20 mouse cellular contexts compared by ENCODE assay signal in genomic region chr13:96672276-96672675, GRCm38 (mm10). TPM values are rescaled to one million over a fixed set of nuclear protein-coding genes. Genes with fewer than 3 reads are reported as not detected.
A peak's percentile ranks its signal among the peaks of the same experiment; 100 is the strongest.
DNase-seq lines count a peak whose midpoint lies in the region; ATAC-seq and TF ChIP-seq lines count a peak whose summit lies in the region.
"Had no signal": no experiment of that assay in that cellular context is flagged by ENCODE, and none has a peak within 500 bp of the region (broad histone marks: within the 10 kb centered on the region; RNA-seq: fewer than 3 reads in every experiment).

No protein-coding gene starts in this region.

- DNase-seq in liver, embryonic 11.5 days (ENCODE audit: low spot score): no peak
- DNase-seq in CD4-positive, CD25-positive, alpha-beta regulatory T cell, adult 2 months (ENCODE audit: low read depth, low spot score): peak; percentile 57
- peak; percentile 16 for DNase-seq in G1E (ENCODE audit: low spot score)
- DNase-seq in embryonic facial prominence, embryonic 10.5 days (ENCODE audit: low spot score): no peak
- DNase-seq in heart, postnatal 14 days: no peak
- DNase-seq: adrenal gland, adult 8-10 months; cerebellum, postnatal 36 days; embryo, embryonic 11 days; gastrocnemius, adult 2 months; kidney, adult 2 months; left cerebral cortex, postnatal 4 days; lung, embryonic 14.5 days had no signal

- WGBS in liver, embryonic 15.5 days (ENCODE audit: insufficient replicate concordance): 22% methylated on average over 6 of the region's 6 CpGs
- WGBS in liver, embryonic 11.5 days: 59% methylated on average over 6 of the region's 6 CpGs
- WGBS in midbrain, embryonic 16.5 days: 79% methylated on average over 6 of the region's 6 CpGs
- 86% methylated on average over 6 of the region's 6 CpGs for WGBS in neural tube, embryonic 15.5 days
- 81% methylated on average over 6 of the region's 6 CpGs for WGBS in embryonic facial prominence, embryonic 10.5 days

- peak overlapping the region; percentile 15 for H3K4me2 ChIP-seq in liver, embryonic 15.5 days
- H3K4me2 ChIP-seq in liver, embryonic 11.5 days: no peak overlapping the region; the same call in 1 of the 2 replicates
- no peak overlapping the region for H3K4me2 ChIP-seq in midbrain, embryonic 16.5 days (ENCODE audit: low read length)
- H3K4me2 ChIP-seq in neural tube, embryonic 15.5 days: no peak overlapping the region
- H3K4me2 ChIP-seq: limb, embryonic 15.5 days; lung, embryonic 14.5 days had no signal

- no peak overlapping the region for H3K9ac ChIP-seq in liver, embryonic 15.5 days
- no peak overlapping the region for H3K9ac ChIP-seq in liver, embryonic 11.5 days (ENCODE audit: low read depth, low read length)
- H3K9ac ChIP-seq in midbrain, embryonic 16.5 days (ENCODE audit: low read depth, low read length): no peak overlapping the region
- H3K9ac ChIP-seq in neural tube, embryonic 15.5 days (replicated peaks): no peak overlapping the region
- H3K9ac ChIP-seq: limb, embryonic 15.5 days; lung, embryonic 14.5 days had no signal

- H3K4me1 ChIP-seq in liver, embryonic 15.5 days (replicated peaks): peaks cover 45% of the 10 kb centered on the region
- H3K4me1 ChIP-seq in liver, embryonic 11.5 days (replicated peaks; ENCODE audit: control insufficient read depth, insufficient read depth, low read length): peaks cover 18% of the 10 kb centered on the region
- H3K4me1 ChIP-seq in G1E (ENCODE audit: insufficient read depth, low read depth, low read length): peaks cover 25% of the 10 kb centered on the region
- peaks cover 28% of the 10 kb centered on the region for H3K4me1 ChIP-seq in midbrain, embryonic 16.5 days (ENCODE audit: control insufficient read depth, insufficient read depth, low read length)
- peaks cover 30% of the 10 kb centered on the region for H3K4me1 ChIP-seq in neural tube, embryonic 15.5 days
- peaks cover 30% of the 10 kb centered on the region for H3K4me1 ChIP-seq in embryonic facial prominence, embryonic 10.5 days

- TF ChIP-seq CTCF in G1E (IDR thresholded peaks at IDR 0.05; ENCODE audit: low read depth, low read length): no peak

- 0 out of 2 replicates have a peak overlapping the region, but pooled peaks have one; percentile 80 for H3K27ac ChIP-seq in liver, embryonic 15.5 days (replicated peaks)
- H3K27ac ChIP-seq in liver, embryonic 11.5 days (ENCODE audit: low read depth, low read length): no peak overlapping the region
- H3K27ac ChIP-seq in midbrain, embryonic 16.5 days (ENCODE audit: low read length): peak overlapping the region; percentile 99; the same call in 1 of the 2 replicates
- no peak overlapping the region for H3K27ac ChIP-seq in neural tube, embryonic 15.5 days (replicated peaks)
- H3K27ac ChIP-seq in embryonic facial prominence, embryonic 10.5 days (replicated peaks): no peak overlapping the region
- H3K27ac ChIP-seq: gastrocnemius, adult 2 months; kidney, postnatal 0 days had no signal

- no peak for ATAC-seq in liver, embryonic 15.5 days (ENCODE audit: insufficient read depth)
- ATAC-seq in liver, embryonic 11.5 days (replicated peaks; ENCODE audit: low FRiP score): no peak
- ATAC-seq in G1E (ENCODE audit: extremely low read depth, insufficient number of reproducible peaks, low FRiP score, poor library complexity, severe bottlenecking): no peak
- no peak for ATAC-seq in midbrain, embryonic 16.5 days
- ATAC-seq in neural tube, embryonic 15.5 days (ENCODE audit: low FRiP score): no peak
- ATAC-seq: activated CD4-positive, CD25-positive, alpha-beta regulatory T cell, adult 4 months; forebrain, embryonic 14.5 days had no signal

- H3K9me3 ChIP-seq in liver, embryonic 15.5 days (replicated peaks): no peaks in the 10 kb centered on the region
- no peaks in the 10 kb centered on the region for H3K9me3 ChIP-seq in liver, embryonic 11.5 days (ENCODE audit: control insufficient read depth, low read length)
- no peaks in the 10 kb centered on the region for H3K9me3 ChIP-seq in G1E (replicated peaks)
- H3K9me3 ChIP-seq in midbrain, embryonic 16.5 days (replicated peaks; ENCODE audit: control insufficient read depth, low read length, poor library complexity, severe bottlenecking): no peaks in the 10 kb centered on the region
- H3K9me3 ChIP-seq in neural tube, embryonic 15.5 days (replicated peaks): no peaks in the 10 kb centered on the region
- H3K9me3 ChIP-seq in embryonic facial prominence, embryonic 10.5 days: no peaks in the 10 kb centered on the region
- H3K9me3 ChIP-seq: limb, embryonic 15.5 days; megakaryocyte, embryonic 14.5 days had no signal

- no peaks in the 10 kb centered on the region for H3K27me3 ChIP-seq in liver, embryonic 15.5 days
- H3K27me3 ChIP-seq in liver, embryonic 11.5 days (replicated peaks; ENCODE audit: control insufficient read depth, insufficient read depth, low read length): no peaks in the 10 kb centered on the region
- no peaks in the 10 kb centered on the region for H3K27me3 ChIP-seq in G1E (ENCODE audit: insufficient read depth, low read length)
- H3K27me3 ChIP-seq in midbrain, embryonic 16.5 days (ENCODE audit: control insufficient read depth, insufficient read depth, low read depth, low read length): no peaks in the 10 kb centered on the region
- no peaks in the 10 kb centered on the region for H3K27me3 ChIP-seq in neural tube, embryonic 15.5 days (replicated peaks)
- H3K27me3 ChIP-seq in embryonic facial prominence, embryonic 10.5 days (replicated peaks; ENCODE audit: low read depth, poor library complexity, severe bottlenecking): no peaks in the 10 kb centered on the region
- H3K27me3 ChIP-seq: limb, embryonic 15.5 days; megakaryocyte, embryonic 14.5 days had no signal

- no peak overlapping the region for H3K4me3 ChIP-seq in liver, embryonic 15.5 days (replicated peaks)
- no peak overlapping the region for H3K4me3 ChIP-seq in liver, embryonic 11.5 days (ENCODE audit: low read depth, low read length)
- no peak overlapping the region; the same call in 1 of the 2 replicates for H3K4me3 ChIP-seq in G1E (ENCODE audit: low read depth, low read length)
- H3K4me3 ChIP-seq in midbrain, embryonic 16.5 days (ENCODE audit: low read depth, low read length): no peak overlapping the region
- no peak overlapping the region for H3K4me3 ChIP-seq in neural tube, embryonic 15.5 days (replicated peaks)
- H3K4me3 ChIP-seq in embryonic facial prominence, embryonic 10.5 days: no peak overlapping the region
- H3K4me3 ChIP-seq: limb, embryonic 15.5 days had no signal

- intact Hi-C loops in heart, postnatal 14 days (cut with DNase I): no loop called here

- no peaks in the 10 kb centered on the region for H3K36me3 ChIP-seq in liver, embryonic 15.5 days (replicated peaks)
- peaks cover 2% of the 10 kb centered on the region; the same call in 1 of the 2 replicates for H3K36me3 ChIP-seq in liver, embryonic 11.5 days (ENCODE audit: control insufficient read depth, insufficient read depth, low read length)
- peaks cover 13% of the 10 kb centered on the region for H3K36me3 ChIP-seq in G1E (replicated peaks)
- H3K36me3 ChIP-seq in midbrain, embryonic 16.5 days (ENCODE audit: control insufficient read depth, insufficient read depth, low read length): no peaks in the 10 kb centered on the region
- H3K36me3 ChIP-seq in neural tube, embryonic 15.5 days: no peaks in the 10 kb centered on the region
- H3K36me3 ChIP-seq in embryonic facial prominence, embryonic 10.5 days (replicated peaks): peaks cover 8% of the 10 kb centered on the region
- H3K36me3 ChIP-seq: limb, embryonic 15.5 days had no signal

RNA-seq across cellular contexts. Expression of gene Hmgcr, which starts 1.5 kb away (rescaled TPM):
- polyA plus RNA-seq in liver, embryonic 15.5 days (2015; fragmentation: Nextera tagmentation; extraction: Ambion mirVana): 86.0 and 91.2 TPM in 2 replicates
- polyA plus RNA-seq in liver, embryonic 11.5 days (2014; fragmentation: Nextera tagmentation; extraction: Ambion mirVana): 94.7 and 112 TPM in 2 replicates
- 170 and 206 TPM in 2 replicates for total RNA-seq in G1E (2014; fragmentation: Nextera tagmentation)
- 268 and 329 TPM in 2 replicates for total RNA-seq in G1E (2017)
- polyA plus RNA-seq in G1E (2012): 15.5 and 18.5 TPM in 2 replicates
- polyA plus RNA-seq in midbrain, embryonic 16.5 days (2015; fragmentation: Nextera tagmentation; extraction: Ambion mirVana): 240 TPM in 2 replicates
- polyA plus RNA-seq in neural tube, embryonic 15.5 days (2015; fragmentation: Nextera tagmentation; extraction: Ambion mirVana): 136 and 156 TPM in 2 replicates
- 131 and 141 TPM in 2 replicates for polyA plus RNA-seq in embryonic facial prominence, embryonic 10.5 days (2016; fragmentation: Nextera tagmentation; extraction: Ambion mirVana)
- 10 to 100 TPM; 16.3 TPM for total RNA-seq in heart, postnatal 14 days (2021)

Comparison
In these comparisons a context has a peak if more than half of its experiments do, and no peak if none do; other contexts are left out.
1. H3K27ac ChIP-seq: peak in liver, embryonic 15.5 days (single experiment) and midbrain, embryonic 16.5 days (single experiment); none in liver, embryonic 11.5 days (single experiment), neural tube, embryonic 15.5 days (single experiment) and embryonic facial prominence, embryonic 10.5 days (single experiment).
2. DNase-seq: peak in CD4-positive, CD25-positive, alpha-beta regulatory T cell, adult 2 months (single experiment) and G1E (single experiment); none in liver, embryonic 11.5 days (single experiment), embryonic facial prominence, embryonic 10.5 days (single experiment) and heart, postnatal 14 days (0 of 2).